Mouse (Mus musculus) lung, embryonic 14.5 days (tissue): ENCODE data around the gene Tspan15. TPM values are rescaled to one million over a fixed set of nuclear protein-coding genes. Genes with fewer than 3 reads are reported as not detected.

Source experiments
- ATAC-seq: fragments of 200-750 bp; cut with Nextera tagmentation; 2 replicates; pipeline ENCODE4 v1.8.0; 2017; ENCODE audit warnings: mild to moderate bottlenecking, moderate TSS enrichment, moderate library complexity; ENCODE audit not compliant: insufficient read depth
- DNase-seq: peaks from one replicate; pipeline ENCODE4 v3.0.0-alpha.2; 2015
- H3K27ac ChIP-seq: fragments of 300-500 bp; sonication (generic); 2 replicates; pipeline ENCODE4 v1.5.1; 2014; ENCODE audit warnings: low read depth, mild to moderate bottlenecking, moderate library complexity
- H3K27me3 ChIP-seq: fragments of 300-500 bp; sonication (generic); 2 replicates; pipeline ENCODE4 v1.6.1; 2014; ENCODE audit warnings: low read length, control low read depth; ENCODE audit not compliant: insufficient read depth
- H3K36me3 ChIP-seq: fragments of 300-500 bp; sonication (generic); 2 replicates; pipeline ENCODE4 v1.6.1; 2014; ENCODE audit warnings: control low read depth; ENCODE audit not compliant: insufficient read depth
- H3K4me1 ChIP-seq: fragments of 300-500 bp; sonication (generic); 2 replicates; pipeline ENCODE4 v1.6.1; 2014; ENCODE audit warnings: antibody characterized with exemption, control low read depth; ENCODE audit not compliant: insufficient read depth
- H3K4me2 ChIP-seq: fragments of 300-500 bp; sonication (generic); 2 replicates; pipeline ENCODE4 v1.6.1; 2014; ENCODE audit warnings: mild to moderate bottlenecking
- H3K4me3 ChIP-seq: fragments of 300-500 bp; sonication (generic); 2 replicates; pipeline ENCODE4 v1.5.1; 2014; ENCODE audit warnings: low read depth, low read length
- H3K9ac ChIP-seq: fragments of 300-500 bp; sonication (generic); 2 replicates; pipeline ENCODE4 v1.6.1; 2014
- H3K9me3 ChIP-seq: fragments of 300-500 bp; sonication (generic); 2 replicates; pipeline ENCODE4 v1.6.1; 2016; ENCODE audit warnings: low read depth, low read length, control low read depth
- CTCF ChIP-seq: IDR thresholded peaks from 2 replicates; pipeline ENCODE4 v1.5.1; 2016; ENCODE audit warnings: antibody characterized with exemption, low read depth
- WGBS: fragments of 180-500 bp; shearing (Covaris S2); extraction: QIAGEN DNeasy Blood & Tissue Kit; methylation state at CpG from one replicate; pipeline ENCODE4 v1.1.7; 2014; 5-methylcytosine and 5-hydroxymethylcytosine counted together
- polyA plus RNA-seq: library from polyadenylated mRNA; unstranded; fragments of >200 nt; fragmentation: Nextera tagmentation; extraction: Ambion mirVana; gene quantifications from 2 replicates; pipeline ENCODE4 v1.2.1, GENCODE M21; 2014

Gene Tspan15
- polyA plus RNA-seq, 1 experiment from 2014 or later = 36.3 TPM

GRCm38 (mm10) chr10:62231395-62231732, 313 bp upstream of the Tspan15 start:
- H3K4me1 ChIP-seq = no peaks in the 10 kb centered on the region; the same call in 1 of the 2 replicates
- H3K9ac ChIP-seq = peak overlapping the region; percentile 67; the same call in 1 of the 2 replicates
- ATAC-seq = no peak

GRCm38 (mm10) chr10:62228126-62228525, 2.9 kb downstream of the Tspan15 start:
- Histone ChIP-seq H3K4me1 (no peaks in the 10 kb centered on the region; the same call in 1 of the 2 replicates), H3K4me3 (no peak overlapping the region), H3K27ac (no peak overlapping the region), H3K27me3 (0 out of 2 replicates have a peak, but pooled peaks cover 3% of the 10 kb centered on the region), H3K4me2 (no peak overlapping the region), H3K9me3 (no peaks in the 10 kb centered on the region), H3K36me3 (no peaks in the 10 kb centered on the region), H3K9ac (no peak overlapping the region)
- 58% methylated on average over 6 of the region's 6 CpGs for WGBS
- no peak for ATAC-seq
- TF ChIP-seq CTCF = no peak
- DNase-seq = no peak

More at GRCm38 (mm10) chr10:62231395-62231732, 313 bp upstream of the Tspan15 start:
- Histone ChIP-seq H3K9me3 (no peaks in the 10 kb centered on the region), H3K36me3 (no peaks in the 10 kb centered on the region), H3K4me2 (peak overlapping the region; percentile 95), H3K27me3 (0 out of 2 replicates have a peak, but pooled peaks cover 3% of the 10 kb centered on the region), H3K4me3 (peak overlapping the region; percentile 68), H3K27ac (no peak overlapping the region)
- 1% methylated on average over 13 of the region's 13 CpGs for WGBS
- DNase-seq = no peak
- TF ChIP-seq CTCF = no peak

- Histone ChIP-seq H3K4me3 (no peak overlapping the region), H3K4me1 (peaks cover 4% of the 10 kb centered on the region; the same call in 1 of the 2 replicates), H3K4me2 (no peak overlapping the region), H3K36me3 (no peaks in the 10 kb centered on the region), H3K9ac (no peak overlapping the region), H3K27me3 (0 out of 2 replicates have a peak, but pooled peaks cover 3% of the 10 kb centered on the region), H3K27ac (no peak overlapping the region), H3K9me3 (no peaks in the 10 kb centered on the region)
- 65% methylated on average over 7 of the region's 7 CpGs for WGBS
- no peak for DNase-seq
- TF ChIP-seq CTCF = no peak
- ATAC-seq = no peak
These were observed 5.2 kb downstream of the Tspan15 start for GRCm38 (mm10) chr10:62225839-62226238.

- no peaks in the 10 kb centered on the region for H3K36me3 ChIP-seq
- DNase-seq (no peak), ATAC-seq (no peak)
- no peaks in the 10 kb centered on the region for H3K27me3 ChIP-seq
- no peak for TF ChIP-seq CTCF
- peaks cover 4% of the 10 kb centered on the region; the same call in 1 of the 2 replicates for H3K4me1 ChIP-seq
- H3K9ac ChIP-seq = no peak overlapping the region
- no peak overlapping the region for H3K4me2 ChIP-seq
- H3K4me3 ChIP-seq = no peak overlapping the region
- no peak overlapping the region for H3K27ac ChIP-seq
- WGBS = 59% methylated on average over 6 of the region's 6 CpGs
- no peaks in the 10 kb centered on the region for H3K9me3 ChIP-seq
These were observed 6.8 kb downstream of the Tspan15 start for GRCm38 (mm10) chr10:62224231-62224630.

GRCm38 (mm10) chr10:62222777-62223176, 8.3 kb downstream of the Tspan15 start:
- WGBS = 56% methylated on average over 17 of the region's 17 CpGs

GRCm38 (mm10) chr10:62221647-62222046, 9.4 kb downstream of the Tspan15 start:
- 0 out of 2 replicates have a peak, but pooled peaks cover 4% of the 10 kb centered on the region for H3K4me1 ChIP-seq
- WGBS = 71% methylated on average over 2 of the region's 2 CpGs
- no peaks in the 10 kb centered on the region for H3K9me3 ChIP-seq
- no peaks in the 10 kb centered on the region for H3K27me3 ChIP-seq
- H3K27ac ChIP-seq = peak overlapping the region; percentile 56
- DNase-seq (no peak), ATAC-seq (no peak)
- no peak for TF ChIP-seq CTCF
- no peak overlapping the region for H3K4me3 ChIP-seq
- no peak overlapping the region for H3K4me2 ChIP-seq
- no peaks in the 10 kb centered on the region for H3K36me3 ChIP-seq
- no peak overlapping the region for H3K9ac ChIP-seq

More at GRCm38 (mm10) chr10:62222777-62223176, 8.3 kb downstream of the Tspan15 start:
- Histone ChIP-seq H3K4me1 (0 out of 2 replicates have a peak, but pooled peaks cover 4% of the 10 kb centered on the region), H3K9ac (no peak overlapping the region), H3K27ac (peak overlapping the region; percentile 54), H3K4me2 (0 out of 2 replicates have a peak overlapping the region, but pooled peaks have one; percentile 22), H3K9me3 (no peaks in the 10 kb centered on the region), H3K36me3 (no peaks in the 10 kb centered on the region), H3K4me3 (no peak overlapping the region), H3K27me3 (no peaks in the 10 kb centered on the region)
- ATAC-seq (peak; percentile 76), DNase-seq (peak; percentile 72)
- no peak for TF ChIP-seq CTCF

- ATAC-seq = no peak
- 49% methylated on average over 8 of the region's 8 CpGs for WGBS
These were observed 10.1 kb downstream of the Tspan15 start for GRCm38 (mm10) chr10:62220732-62221514.

More at GRCm38 (mm10) chr10:62220732-62221514, 10.1 kb downstream of the Tspan15 start:
- Histone ChIP-seq H3K27me3 (no peaks in the 10 kb centered on the region), H3K27ac (peak overlapping the region; percentile 11; the same call in 1 of the 2 replicates), H3K4me1 (0 out of 2 replicates have a peak, but pooled peaks cover 4% of the 10 kb centered on the region), H3K9me3 (no peaks in the 10 kb centered on the region), H3K4me3 (no peak overlapping the region), H3K4me2 (no peak overlapping the region), H3K36me3 (no peaks in the 10 kb centered on the region), H3K9ac (no peak overlapping the region)
- no peak for TF ChIP-seq CTCF
- DNase-seq = no peak
